Mouse (Mus musculus) B cell, adult 67 days (primary cell): ENCODE results near the gene Fn1. TPM values are rescaled to one million over a fixed set of nuclear protein-coding genes. Genes with fewer than 3 reads are reported as not detected.

Source experiments
- total RNA-seq, 2 experiments: library from RNA; stranded (reverse); gene quantifications; 4 replicates each; pipeline ENCODE4 v1.2.4; 2023

Fn1 gene
- total RNA-seq = 1 to 10 TPM in 1 of 2 experiments, under 1 TPM in 1; 0.59 to 3.4 TPM

DNA sequence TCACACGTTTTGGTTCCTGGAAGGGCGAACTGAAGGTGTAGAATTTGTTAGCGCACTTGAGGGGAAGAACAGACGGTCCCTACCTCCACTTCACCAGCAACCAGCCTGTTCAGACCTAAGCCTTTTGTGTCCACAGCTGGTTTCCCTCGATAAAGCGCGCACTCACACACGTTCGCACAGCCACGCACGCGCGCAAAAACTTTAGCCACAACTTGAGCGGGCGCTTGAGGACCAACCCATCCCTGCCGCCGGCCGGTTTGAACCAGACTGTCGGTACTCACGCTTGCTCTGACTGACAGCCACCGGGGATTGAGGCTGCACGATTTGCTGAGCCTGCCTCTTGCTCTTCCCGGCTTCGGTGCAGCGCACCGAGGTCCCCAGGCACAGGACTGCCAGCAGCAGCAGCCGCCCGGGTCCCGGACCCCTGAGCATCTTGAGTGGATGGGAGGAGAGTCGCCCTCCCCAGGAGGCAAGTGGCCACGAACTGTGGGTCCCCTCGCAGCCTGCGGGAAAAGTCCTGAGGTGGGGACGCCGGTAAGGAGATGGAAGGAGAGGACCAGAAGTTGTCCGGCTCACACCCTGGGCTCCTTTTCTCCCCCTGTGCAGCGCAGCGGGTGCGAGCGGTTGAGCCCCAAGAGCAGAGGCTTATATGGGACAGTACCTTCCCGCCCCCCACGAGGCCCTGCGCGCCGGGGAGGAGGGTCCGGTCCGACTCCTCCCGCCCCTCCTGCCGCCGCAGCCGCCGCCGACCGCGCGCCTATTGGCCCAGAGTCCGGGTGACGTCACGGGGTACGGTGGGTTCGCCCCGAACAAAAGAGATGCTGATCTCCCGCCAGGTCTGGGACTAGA, at the start of gene Fn1:
Gene Fn1, minus strand, starts transcription at position 650 of the 849 bp plus-strand sequence.

DNA sequence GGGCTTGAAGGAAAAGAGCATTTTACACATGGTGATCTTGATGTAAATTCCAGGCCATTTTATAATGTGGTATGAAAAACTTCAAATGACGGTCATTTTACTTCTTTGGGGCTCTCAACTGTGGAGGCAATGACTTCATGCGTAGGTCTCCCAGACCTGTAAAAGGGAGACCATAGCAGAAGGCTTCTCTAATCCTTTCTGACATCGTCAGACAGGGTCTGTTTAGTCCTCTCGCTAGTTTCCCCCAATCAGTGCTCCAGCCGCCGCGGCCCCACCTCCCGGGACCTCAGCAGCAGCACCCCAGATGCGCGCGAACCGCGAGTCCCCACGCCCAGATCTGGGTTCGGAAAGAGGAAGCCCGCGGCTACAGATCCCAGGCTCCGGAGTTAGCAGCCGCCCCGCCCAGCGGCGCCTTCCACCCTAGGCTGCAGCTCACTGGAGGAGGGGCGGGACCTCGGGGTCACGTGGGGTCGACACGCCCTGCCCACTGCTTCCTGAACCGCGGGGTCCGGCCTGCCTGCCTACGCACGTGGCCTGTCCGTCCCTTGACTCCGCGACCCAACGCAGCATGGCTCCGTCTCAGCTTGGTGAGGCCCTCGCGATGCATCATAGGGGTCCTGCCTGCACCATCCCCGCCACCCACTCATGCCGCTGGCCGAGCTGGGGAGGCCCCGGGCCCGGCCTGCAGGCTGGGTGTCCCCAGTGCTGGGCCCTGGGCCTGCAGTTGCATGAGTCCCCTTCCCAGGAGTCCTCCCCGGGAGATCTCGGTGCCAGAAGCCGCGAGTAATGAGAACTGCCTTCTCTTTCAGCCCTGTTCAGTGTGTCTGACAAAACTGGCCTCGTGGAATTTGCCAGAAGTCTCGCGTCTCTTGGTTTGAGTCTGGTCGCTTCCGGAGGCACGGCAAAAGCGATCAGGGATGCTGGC, 96.0 kb downstream of the Fn1 start, which contains the start of gene Atic:
Gene Atic, plus strand, starts transcription at position 463 of the 925 bp plus-strand sequence.

Other genes with a start within 250 kb of the Fn1 start
- not detected for gene Abca12, start 238.3 kb downstream of the Fn1 start, total RNA-seq
- 10 to 100 TPM; 56.0 to 64.2 TPM for gene Atic, start 96.0 kb downstream of the Fn1 start, total RNA-seq